Mouse (Mus musculus) kidney, adult 9 months (tissue): Measurements from ENCODE around the gene Slc44a3.

Source experiments
- DNase-seq: peaks from one replicate; pipeline ENCODE4 v3.0.0; 2022

The Slc44a3 gene

DNA sequence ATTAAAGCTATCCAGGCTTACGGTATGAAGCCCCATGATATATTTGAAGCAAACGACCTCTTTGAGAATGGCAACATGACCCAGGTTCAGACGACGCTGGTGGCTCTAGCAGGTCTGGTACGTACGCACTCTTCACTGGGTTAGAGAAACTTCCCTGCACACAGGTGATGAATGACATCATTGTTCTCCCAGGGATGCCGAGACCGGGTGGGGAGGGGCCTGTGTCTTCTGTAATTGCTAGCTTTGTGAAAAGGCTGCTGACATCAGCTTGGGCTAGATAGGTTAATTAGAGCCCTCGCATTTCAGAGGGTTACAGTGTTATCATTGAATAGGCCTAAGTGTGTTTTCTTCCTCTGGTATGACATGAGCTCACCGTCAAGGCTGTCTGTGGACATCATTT, 80.8 kb downstream of the Slc44a3 start:
- DNase-seq = no peak

DNA sequence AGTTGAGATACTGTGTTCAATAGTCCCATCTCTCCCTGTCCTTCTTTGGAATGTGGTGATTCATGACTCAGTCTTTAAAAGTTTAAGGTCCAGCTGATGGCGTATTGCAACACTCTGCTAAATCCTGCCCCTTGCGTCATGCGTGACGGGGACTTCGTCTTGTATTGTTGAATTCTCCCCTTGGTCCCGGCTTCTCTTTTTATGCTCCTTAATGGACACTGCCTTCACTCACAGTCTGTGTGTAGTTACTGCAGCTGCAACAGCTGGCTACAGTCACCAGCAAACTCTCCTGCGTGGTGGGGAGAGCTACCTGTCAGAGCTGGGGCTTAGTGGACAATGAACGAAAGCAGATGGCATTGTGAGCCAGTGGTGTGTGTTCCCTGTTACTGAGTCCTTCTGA, 82.7 kb downstream of the Slc44a3 start:
- DNase-seq = peak; percentile 63

DNA sequence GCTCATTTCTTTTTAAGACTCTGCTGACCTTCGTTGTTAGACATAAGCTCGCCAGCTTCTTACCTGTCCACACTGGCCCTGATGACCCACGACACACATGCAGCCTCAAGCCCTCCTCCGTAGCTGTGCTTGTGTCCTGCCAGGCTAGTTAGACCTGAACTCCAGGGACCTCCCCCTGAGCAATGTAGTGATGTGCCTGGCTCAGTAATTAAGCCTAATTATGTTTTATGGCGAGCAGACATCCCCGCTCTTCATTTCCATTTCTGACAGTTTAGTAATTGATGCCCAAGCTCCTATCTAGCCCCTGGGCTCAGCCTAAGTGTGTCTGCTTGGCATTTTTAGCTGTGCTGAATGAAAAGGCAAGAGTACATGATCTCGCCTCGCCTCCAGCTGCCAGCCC, 83.6 kb downstream of the Slc44a3 start:
- no peak for DNase-seq

DNA sequence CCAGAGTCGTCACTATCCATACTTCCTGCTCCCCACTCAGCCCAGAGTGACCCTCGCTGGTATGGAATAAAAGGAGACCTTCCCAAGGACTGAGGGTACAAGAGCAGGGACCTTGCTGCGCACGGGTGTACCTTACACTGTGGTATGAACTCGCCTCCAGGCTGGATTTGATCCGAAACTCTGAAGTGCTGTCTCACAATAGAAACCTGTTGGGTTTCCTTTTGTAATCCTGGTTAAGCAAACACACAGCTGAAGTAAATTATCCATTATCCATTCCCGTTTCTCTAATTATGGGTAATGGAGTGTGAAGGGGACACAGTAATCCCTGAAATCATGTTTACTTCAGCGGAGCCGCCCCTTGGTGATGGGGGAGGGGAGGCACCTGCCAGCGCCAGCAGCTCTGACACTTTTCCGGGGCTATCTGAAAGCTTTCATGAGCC, 84.2 kb downstream of the Slc44a3 start:
- peak; percentile 73 for DNase-seq

DNA sequence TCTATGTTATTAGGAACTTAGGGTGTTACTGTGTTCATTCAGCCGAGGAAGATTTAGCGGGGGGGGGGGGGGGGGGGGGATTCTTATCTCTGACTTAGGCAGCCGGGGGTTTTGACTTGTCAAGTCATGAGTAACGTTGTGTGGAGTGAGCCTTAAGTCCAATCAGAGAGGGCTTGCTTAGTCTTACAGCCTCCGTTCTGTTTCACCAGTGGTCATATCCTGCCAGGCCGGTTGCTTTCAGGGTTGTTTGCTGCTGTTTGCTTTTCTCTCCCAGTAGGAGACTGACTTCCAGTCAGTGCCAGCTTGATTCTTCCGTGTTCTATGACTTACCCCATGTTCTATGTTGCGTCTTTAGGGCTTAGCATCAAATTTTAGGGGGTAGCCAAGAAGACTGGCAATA, 85.8 kb downstream of the Slc44a3 start:
- DNase-seq = no peak

DNA sequence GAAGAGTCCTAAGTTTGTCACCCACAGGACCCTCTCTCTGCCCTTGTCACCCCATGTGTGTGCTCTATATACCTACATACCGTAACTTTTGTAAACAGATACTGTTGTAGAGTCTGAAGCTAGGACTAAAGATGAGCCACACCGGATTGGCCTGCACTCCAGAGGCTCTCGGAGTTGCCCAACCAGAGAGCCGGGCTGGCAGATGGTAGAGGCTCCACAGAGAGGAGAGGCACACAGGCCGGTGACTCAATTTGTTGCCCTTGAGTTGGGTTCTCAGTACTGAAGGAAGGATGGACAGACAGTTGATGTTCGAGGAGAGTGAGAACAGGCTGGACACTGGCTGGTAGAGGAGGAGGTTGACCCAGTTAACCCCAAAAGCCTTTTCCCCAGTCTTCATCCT, 87.8 kb downstream of the Slc44a3 start:
- DNase-seq = no peak

DNA sequence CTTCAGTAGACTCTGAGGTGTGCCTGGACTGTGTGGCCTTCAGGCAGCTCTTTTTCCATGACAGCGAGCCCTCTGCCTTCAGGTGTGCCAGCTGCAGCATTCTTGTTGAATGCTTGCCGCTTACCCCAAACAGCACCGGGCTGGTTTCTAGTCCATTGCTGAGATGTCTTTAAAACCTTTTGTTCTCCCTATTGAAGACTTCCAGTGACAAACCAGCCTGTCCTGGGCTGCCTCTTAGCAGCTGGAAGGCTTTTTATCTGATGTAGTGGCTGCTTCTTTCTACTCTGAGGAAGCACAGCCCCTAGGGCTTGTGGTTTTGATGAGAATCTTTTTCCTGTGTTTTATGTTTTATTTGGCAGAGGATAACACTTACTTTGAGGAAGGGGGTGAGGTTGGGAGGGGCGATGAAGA, 88.3 kb downstream of the Slc44a3 start:
- DNase-seq = no peak

DNA sequence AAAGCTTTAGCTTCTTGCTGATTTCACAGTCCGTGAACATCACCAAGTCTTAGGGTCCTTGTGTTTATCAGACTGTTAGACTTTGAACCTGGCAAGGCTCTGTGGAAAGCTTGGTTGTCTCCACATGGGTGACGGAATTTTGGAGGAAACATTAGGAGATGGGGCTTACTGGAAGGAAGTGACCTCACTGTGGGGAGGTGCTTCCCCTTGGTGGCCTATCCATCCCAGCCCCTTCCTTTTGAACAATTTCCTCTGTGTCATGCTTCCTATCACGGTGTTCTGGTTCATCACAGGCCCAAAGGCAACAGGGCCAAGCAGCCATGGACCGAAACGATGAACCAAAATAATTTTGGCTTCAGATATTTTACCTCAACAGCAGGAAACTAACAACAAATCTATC, 89.9 kb downstream of the Slc44a3 start:
- DNase-seq = peak; percentile 43

DNA sequence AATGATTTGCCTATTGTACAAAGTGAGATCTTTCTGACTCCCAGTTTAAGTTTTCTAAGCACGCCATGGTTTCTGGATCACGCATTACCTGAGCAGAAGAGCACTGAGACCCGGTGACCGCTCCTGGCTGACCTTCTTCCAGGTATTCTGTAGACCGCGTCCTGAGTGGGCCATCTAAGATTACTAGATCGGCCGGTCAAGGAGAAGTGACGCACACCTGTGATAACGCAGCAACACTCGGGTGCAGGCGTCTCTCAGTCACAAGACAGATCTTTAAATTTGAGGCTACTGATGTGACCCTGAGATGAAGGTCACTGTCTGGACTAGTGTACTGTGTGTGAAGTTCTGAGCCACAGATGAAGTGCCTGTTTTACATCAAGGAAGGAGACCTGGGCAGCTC, 90.7 kb downstream of the Slc44a3 start:
- no peak for DNase-seq

DNA sequence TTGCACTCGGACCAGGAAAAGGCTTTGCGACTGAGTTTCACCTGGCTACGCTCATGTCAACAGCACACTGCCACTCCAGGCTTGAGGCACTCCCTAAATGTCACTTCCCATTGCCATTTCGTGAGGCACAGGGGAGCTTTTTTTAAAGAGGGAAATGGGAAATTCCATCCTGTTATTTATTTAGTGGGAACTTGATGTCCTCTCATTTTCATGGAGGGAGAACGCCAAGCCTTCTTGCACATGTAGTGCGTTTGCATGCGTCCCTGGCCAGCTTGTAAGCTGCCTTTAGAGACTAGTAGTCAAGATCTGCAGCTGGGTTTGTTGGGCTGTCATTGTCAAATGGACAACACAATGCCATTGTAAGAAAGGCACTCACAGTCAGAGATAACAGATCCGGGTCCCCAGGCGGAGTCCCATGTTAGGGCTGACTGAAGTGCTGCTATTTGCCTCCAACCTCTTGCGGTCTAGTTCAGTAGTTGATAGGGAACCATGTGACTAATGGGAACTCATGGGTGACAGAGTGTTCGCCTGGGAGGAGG, 92.5 kb downstream of the Slc44a3 start:
- DNase-seq = peak; percentile 41

DNA sequence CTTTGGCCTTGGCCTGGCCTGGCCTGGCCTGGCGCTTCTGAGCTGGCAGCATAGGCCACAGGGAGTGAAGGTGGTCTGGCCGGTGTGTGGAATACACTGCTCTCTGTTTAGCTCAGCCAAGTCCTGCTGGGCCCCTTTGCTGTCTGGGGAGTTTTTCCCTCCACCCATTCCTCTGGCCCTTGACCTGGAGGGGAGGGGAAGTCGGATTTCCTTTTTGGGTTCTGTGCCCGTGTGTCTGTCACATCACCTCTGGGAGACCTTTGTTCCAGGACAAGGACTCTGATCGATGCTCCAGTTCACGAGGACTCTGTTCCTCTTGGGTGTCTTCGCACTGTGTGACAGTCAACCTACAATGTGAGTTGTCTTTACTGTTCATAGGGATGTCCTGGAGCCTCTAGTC, 94.2 kb downstream of the Slc44a3 start:
- peak; percentile 61 for DNase-seq

DNA sequence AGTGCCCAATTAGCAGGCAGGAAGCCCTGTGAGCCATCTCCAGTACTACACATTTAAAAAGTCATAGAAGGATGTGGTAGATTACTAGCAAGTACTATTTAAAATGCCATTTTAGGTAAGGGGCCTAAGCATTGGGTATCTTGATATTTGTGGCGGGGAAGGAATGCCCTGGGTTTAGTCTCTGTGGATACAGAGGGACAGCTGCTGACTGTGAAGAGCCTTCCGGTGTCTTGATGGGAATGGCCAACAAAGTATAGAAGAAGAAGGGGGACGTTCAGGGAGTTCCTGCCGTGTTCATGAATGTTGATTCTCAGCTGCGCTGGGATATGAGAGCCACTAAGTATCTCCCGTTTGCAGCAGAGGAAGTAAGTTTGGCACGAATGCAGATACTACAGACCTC, 95.1 kb downstream of the Slc44a3 start:
- DNase-seq = no peak

DNA sequence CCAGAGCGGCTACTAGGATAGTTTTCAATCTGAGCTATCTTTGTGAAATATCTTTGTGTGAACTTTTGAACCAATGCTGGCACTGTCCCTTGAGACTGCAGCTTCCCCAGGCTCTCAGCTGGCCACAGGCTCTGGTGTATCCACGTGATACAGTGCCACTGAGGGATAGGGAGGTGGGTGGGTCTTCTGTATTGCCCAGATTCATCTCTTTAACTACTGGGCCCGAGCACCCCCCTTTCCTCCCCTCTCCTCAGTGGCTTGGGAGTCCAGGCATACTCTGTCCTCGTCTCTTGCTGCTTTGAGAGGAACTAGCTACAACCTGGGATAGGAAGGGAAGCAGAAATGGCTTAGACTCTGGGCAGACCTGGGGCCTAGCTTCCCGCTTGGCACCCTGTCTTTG, 96.9 kb downstream of the Slc44a3 start:
- DNase-seq = no peak

DNA sequence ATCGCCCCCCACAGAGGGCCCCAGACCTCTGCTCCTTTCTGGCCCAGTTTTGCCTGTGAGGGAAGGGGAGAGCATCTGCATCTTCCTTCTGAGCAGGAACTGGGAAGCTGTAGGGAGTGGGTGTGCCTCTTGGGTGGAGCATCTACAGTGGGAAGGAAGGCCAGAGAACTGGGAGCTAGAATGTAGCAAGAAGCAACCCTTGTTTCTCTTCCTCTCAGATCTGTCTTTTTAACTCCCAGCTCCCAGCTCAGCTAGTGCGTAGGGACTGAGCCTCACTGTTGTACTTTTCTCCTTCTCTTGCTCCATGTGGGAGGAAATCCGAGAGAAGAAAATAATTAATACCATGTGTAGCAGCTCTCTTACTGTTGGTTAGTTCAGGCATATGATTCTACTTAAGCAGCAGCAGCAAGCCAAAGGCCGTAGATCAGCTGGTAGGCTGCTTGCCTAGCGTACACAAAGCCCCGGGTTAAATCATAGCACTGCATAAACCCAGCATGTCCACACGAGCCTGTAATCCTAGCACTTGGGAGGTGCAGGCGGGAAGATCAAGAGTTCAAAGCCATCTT, 98.2 kb downstream of the Slc44a3 start:
- DNase-seq = no peak

DNA sequence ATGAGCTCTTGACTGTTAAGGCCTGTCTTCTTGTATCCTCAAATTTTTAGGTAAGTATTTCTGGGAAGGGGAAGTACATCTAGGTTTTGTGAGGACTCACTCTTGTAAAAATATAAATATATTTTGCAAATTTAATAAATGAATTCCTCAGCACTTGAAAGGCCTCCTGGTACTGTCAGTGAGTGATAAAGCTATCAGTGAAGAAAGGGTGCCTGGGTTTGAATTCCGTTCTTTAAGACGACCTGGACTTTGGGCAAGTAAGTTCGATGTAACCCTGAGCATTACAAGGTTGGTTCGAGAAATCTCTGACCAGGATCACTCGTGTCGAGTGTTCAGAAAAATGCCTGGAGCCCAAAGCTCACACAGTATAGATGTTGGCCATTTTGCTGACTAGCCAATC, 98.8 kb downstream of the Slc44a3 start:
- no peak for DNase-seq

DNA sequence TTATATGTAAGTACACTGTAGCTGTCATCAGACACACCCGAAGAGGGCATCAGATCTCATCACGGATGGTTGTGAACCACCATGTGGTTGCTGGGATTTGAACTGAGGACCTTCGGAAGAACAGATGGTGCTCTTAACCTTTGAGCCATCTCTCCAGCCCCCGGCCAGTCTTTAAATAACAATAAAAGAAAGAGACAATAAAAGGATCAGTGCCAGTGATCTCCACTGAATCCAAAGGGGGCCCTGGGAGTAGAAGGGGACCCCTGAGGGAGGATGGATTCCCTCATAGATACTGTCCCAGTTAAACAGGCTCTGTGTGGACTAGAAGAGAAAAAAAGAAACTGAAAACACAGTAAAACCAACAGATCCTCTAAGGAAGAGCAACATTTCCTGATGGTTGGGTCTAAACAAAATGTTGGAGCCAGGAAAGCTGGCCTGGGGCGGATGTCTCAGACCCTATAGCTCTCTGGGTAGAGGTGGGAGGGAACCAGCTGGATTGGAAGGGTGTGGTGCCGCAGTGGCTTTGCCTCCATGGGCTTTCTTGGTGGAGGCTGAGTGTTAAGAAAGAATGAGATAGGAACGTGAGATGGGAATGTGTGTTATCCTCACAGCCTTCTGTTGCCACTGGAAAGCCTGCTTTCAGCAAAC, 101.8 kb downstream of the Slc44a3 start:
- no peak for DNase-seq

DNA sequence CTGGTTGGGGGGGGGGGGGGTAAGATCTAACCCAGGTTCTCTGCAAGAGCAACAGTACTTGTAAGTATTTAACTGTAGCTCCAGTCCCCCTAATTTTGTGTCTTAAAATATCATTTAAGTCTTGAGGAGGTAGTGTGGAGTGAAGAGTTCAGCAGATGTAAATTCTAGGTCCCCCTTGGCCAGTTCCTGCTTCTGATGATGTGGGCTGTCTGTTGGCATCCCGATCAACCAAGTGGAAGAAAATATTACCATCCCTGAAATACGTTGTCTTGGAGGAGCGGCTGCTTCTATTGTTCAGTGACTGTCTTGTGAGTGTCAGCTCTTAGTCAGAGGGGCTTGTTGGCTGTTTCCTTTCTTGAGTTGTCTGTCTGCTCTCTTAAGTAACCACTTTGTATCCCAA, 102.7 kb downstream of the Slc44a3 start:
- DNase-seq = no peak

DNA sequence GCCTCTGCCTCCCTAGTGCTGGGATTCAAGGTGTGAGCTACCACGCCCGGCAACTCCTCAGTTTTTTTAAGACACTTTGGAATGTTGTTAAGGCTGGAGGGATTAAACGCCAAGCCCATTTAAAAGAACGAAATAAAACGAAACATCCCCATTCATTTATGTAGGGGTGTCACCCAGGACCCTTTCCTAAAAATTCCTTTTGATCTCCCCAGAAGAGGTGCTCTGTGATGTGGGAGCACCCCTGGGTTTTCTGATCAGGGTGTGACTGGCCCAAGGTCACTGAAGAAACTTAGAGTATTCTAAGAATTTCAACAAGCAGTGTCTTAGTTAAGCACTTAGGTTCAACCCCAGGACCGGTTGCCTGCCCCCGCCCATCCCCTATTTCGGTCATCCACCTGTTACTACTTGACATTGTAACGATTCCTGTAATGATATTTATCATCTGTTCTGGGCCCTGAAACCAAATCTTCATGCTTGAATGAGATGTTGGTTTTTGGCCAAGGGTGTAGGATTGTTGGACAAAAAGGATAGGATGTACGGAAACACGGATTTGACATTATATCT, 103.4 kb downstream of the Slc44a3 start:
- no peak for DNase-seq

DNA sequence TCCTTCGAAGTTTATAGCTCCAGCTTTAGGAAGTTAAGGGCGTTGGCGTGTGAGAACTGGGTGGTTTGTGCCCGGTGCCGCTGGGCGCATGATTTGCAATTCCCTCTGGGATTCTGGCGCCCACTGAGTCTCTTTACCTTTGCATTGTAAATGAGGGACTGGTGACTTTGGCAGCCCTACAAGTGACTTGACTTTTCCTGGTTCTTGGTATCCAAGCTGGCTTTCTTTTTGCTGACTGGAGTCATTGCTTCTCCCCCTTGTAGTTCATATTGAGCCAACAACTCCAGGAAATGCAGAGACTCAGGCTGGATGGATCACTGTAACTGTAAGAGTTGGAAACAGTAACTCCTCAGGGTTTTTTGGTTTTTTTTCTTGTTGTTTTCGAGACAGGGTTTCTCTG, 104.0 kb downstream of the Slc44a3 start:
- peak; percentile 64 for DNase-seq

DNA sequence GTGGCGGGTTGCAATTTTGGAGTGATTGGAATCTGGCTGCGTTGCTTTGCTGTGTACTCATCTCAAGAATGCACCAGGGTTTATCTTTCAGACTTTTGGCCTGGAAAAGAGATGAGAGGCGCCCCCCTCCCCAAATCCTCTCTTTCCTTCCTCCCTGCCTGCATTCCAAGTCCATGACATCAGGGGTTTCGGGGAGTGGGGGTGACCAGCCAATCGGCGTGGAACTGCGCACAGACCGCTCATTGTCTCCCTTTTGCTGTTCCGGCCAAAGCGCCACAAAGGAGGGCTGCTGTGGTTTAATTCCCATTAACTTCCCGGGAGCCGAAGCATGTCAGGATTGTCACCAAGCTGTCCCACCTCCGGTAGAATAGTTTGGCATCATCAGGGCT, 104.7 kb downstream of the Slc44a3 start:
- DNase-seq = peak; percentile 61

DNA sequence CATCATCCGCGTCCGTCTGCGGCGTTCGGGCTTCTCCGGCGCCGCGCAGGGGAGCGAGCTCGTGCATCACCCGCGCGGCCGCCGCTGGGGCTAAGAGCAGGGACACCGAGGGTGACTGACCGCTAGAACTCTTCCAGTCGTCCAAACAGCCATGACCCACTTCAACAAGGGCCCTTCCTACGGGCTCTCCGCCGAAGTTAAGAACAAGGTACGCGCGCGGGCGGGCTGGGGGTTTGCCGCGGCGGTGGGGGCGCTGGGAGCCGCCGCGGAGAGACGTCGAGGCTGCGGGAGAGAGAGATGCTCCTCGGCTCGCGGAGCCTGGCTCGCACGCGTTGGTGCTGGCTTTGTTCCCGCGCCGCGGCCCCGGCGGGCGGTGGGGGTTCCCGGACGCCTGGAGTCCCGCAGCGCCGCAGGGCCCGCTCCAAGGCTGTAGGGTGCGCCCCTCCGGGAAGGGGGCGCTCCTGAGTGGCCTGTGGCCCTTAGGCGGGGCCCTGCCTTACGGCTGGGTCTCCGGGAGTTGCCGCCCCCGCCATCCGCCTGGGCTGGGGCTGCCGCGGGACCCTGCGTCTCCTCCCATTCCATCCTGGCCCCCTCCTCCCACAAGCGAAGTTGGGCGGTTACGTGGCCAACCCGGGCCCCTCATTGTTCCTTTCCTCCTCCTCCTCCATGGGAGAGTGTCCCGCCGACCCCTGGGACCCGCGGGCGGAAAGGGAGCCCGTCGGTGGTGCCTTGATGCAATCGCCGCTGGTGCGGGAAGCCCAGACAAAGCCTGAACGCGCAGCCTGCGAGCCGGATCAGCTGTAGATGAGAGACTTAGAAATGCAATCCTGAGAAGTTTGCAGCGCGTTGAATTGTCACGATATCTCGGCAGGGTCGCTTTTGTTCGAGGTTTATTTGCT, 105.3 kb downstream of the Slc44a3 start:
- peak; percentile 80 for DNase-seq

DNA sequence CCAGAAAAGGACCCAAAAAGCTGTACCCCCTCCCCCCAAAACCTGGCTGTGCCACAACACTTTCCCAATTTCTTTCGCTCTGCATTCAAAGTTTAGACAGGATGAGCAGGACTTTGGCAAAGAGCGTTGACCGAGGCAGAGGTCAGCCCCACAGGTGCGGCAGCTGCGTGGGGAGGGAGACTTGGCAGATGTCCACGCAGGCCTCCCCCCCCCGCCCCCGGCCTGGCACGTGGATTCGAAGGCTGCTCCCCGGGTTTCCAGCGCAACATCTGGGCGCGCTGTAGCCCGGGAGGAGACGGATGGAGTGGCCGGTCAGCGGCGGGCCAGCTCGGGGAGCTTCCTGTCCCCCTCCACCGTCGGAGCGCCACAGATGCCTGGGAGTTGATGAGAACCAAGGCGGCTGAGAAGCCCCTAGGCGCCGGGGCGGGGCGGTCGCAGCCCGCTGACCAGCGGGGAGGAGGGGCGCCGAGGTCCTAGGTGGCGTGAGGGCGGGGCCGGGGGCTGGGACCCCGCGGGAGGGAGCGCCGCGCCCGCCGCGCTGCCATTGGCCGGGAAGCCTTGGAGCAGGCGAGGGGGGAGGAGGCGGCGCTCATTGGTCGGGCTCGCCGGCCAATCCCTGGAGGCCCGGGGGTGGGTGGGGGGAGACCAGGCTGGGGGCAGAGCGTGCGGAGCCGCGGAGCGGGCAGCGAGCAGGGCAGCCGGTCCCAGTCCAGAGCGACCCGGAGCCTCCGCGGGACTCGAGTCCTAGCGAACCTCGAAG, 106.2 kb downstream of the Slc44a3 start, which contains the start of gene Cnn3:
TSS of gene Cnn3 (plus strand) at position 637 of the 760 bp plus-strand sequence.
- peak; percentile 94 for DNase-seq

DNA sequence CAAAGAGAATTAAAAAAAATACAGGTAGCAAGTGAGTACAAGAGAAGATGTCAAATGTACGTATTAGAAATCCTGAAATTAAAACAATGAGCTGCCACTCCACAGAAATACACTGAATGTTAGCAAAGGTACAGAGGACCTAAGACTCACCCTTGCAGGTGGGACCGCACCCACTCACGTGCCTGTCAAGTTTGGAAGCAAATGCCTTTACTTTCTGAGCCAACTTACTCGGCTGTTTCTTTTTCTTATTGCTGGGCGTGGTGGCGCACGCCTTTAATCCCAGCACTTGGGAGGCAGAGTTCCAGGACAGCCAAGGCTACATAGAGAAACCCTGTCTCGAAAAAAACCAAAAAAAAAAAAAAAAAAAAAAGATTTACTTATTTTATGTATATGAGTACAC, 109.8 kb downstream of the Slc44a3 start:
- DNase-seq = no peak
